Mouse (Mus musculus) embryonic fibroblast, embryonic 13.5 days (primary cell): ENCODE measurements around the gene Heatr4. TPM values are rescaled to one million over a fixed set of nuclear protein-coding genes. Genes with fewer than 3 reads are reported as not detected.
A peak's percentile ranks its signal among the peaks of the same experiment; 100 is the strongest.
"Not testable (repeated sequence)": the region's sequence is repeated elsewhere in the genome, so short reads cannot be mapped to it uniquely, and the experiment has no call there.

Source experiments
- H3K27ac ChIP-seq: 2 replicates; pipeline ENCODE4 v1.5.1; 2012; ENCODE audit warnings: low read length, control low read depth, inconsistent platforms; ENCODE audit not compliant: insufficient read depth
- H3K4me1 ChIP-seq: 2 replicates; pipeline ENCODE4 v1.6.1; 2011; ENCODE audit warnings: low read length; ENCODE audit not compliant: control insufficient read depth, insufficient read depth
- H3K4me3 ChIP-seq: 2 replicates; pipeline ENCODE4 v1.5.1; 2011; ENCODE audit warnings: mild to moderate bottlenecking, control low read depth, low read length; ENCODE audit not compliant: insufficient read depth
- CTCF ChIP-seq: IDR thresholded peaks from 2 replicates; pipeline ENCODE4 v1.5.1; 2011; ENCODE audit warnings: mild to moderate bottlenecking, control low read depth, low read length, moderate library complexity, borderline replicate concordance; ENCODE audit not compliant: insufficient read depth
- POLR2A ChIP-seq: IDR thresholded peaks from 2 replicates; pipeline ENCODE4 v1.6.1; 2011; ENCODE audit warnings: low read depth, mild to moderate bottlenecking, control low read depth, low read length, moderate library complexity
- polyA plus RNA-seq: library from polyadenylated mRNA; stranded (reverse); fragments of >200 nt; gene quantifications from 2 replicates; pipeline ENCODE4 v1.2.4, GENCODE M21; 2011; ENCODE audit warnings: low read depth; ENCODE audit not compliant: missing spikeins, insufficient read length

Gene Heatr4
- polyA plus RNA-seq, 1 experiment = not detected

DNA sequence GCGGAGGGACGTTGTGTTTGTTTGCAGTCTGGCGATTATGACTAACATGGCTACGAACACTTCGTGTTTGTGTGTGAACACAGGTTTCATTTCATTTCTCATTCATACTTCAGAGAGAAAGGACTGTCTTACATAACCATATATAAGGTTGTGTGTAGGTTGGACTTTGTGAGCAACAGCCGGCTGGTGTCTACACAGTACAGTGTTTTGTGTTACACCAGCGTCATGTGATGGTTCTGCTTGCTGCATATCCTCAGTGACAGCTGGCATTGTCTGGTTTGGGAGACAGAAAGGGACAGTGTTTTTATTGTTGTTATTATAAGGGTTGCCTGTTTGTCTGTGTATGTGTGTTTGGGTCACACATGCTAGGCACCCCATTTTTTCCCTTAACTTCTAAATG, 29.0 kb upstream of the Heatr4 start:
- TF ChIP-seq CTCF = no peak
- no peak for TF ChIP-seq POLR2A
- no peak overlapping the region for H3K27ac ChIP-seq

GRCm38 (mm10) chr12:84013130-84013529, 28.5 kb upstream of the Heatr4 start:
- TF ChIP-seq POLR2A (no peak), CTCF (no peak)
- no peaks in the 10 kb centered on the region for H3K4me1 ChIP-seq
- no peak overlapping the region for H3K27ac ChIP-seq
- no peak overlapping the region for H3K4me3 ChIP-seq

More for the DNA sequence above, 29.0 kb upstream of the Heatr4 start:
- no peaks in the 10 kb centered on the region for H3K4me1 ChIP-seq
- H3K4me3 ChIP-seq = no peak overlapping the region

GRCm38 (mm10) chr12:84011251-84012040, 26.8 kb upstream of the Heatr4 start:
- TF ChIP-seq CTCF (no peak), POLR2A (no peak)
- Histone ChIP-seq H3K4me1 (no peaks in the 10 kb centered on the region), H3K4me3 (no peak overlapping the region), H3K27ac (no peak overlapping the region)

DNA sequence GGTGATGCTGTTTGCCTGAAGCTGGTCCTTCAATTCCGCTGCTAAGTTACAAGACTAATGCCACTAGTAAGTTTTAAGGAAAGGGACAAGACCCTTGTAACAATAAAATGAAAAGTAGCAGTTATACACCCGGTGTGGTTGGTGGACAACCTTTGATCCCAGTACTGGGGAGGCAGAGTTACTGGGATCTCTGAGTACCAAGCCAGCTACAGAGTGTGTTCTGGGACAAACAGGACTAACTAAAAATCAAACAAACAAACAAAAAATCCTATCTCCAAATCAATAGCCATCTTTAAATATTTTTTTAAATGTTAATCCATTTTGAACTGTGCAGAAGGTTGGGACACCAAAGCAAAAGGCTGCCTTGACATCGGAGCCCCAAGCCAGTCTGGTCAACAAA, 25.5 kb upstream of the Heatr4 start:
- Histone ChIP-seq H3K27ac (no peak overlapping the region), H3K4me1 (no peaks in the 10 kb centered on the region), H3K4me3 (no peak overlapping the region)
- no peak for TF ChIP-seq POLR2A
- no peak for TF ChIP-seq CTCF

GRCm38 (mm10) chr12:84009171-84009965, 24.7 kb upstream of the Heatr4 start, which contains the start of gene Acot1:
TSS of gene Acot1 (plus strand) at chr12:84009490.
- not testable (repeated sequence) for H3K27ac ChIP-seq, H3K4me1 ChIP-seq
- peak within 1 kb of the TSS; percentile 26 for H3K4me3 ChIP-seq
- peak; percentile 68 for TF ChIP-seq POLR2A

- no peak for TF ChIP-seq CTCF
- no peak for TF ChIP-seq POLR2A
- H3K4me3 ChIP-seq = peak overlapping the region; percentile 26; the same call in 1 of the 2 replicates
- H3K4me1 ChIP-seq = no peaks in the 10 kb centered on the region
- no peak overlapping the region for H3K27ac ChIP-seq
Observed at GRCm38 (mm10) chr12:84008729-84009128, 24.1 kb upstream of the Heatr4 start.

GRCm38 (mm10) chr12:84008251-84008650, 23.6 kb upstream of the Heatr4 start:
- no peak overlapping the region for H3K27ac ChIP-seq
- TF ChIP-seq POLR2A = no peak
- TF ChIP-seq CTCF = no peak

DNA sequence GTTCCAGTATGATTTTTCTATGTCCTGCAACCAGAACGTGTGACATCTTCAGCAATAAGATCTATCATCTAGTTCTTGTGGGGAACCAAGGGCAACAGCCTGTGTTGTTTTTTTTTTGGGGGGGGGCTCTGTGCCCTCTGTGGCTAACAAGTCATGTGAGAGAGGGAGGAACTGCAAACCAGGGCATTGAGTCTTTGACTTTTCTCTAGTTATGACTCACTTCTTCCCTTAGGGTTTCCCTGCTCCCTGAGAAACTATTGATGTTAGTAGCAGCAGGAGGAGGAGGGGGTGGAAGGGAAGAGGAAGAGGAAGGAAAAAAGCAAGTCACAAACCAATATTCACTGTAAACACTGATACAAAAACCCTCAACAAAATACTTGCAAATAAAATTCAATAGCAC, 19.2 kb upstream of the Heatr4 start:
- Histone ChIP-seq H3K4me1 (no peaks in the 10 kb centered on the region), H3K4me3 (no peak overlapping the region), H3K27ac (no peak overlapping the region)
- TF ChIP-seq POLR2A = no peak
- TF ChIP-seq CTCF = no peak

More at GRCm38 (mm10) chr12:84008251-84008650, 23.6 kb upstream of the Heatr4 start:
- H3K4me3 ChIP-seq = no peak overlapping the region
- no peaks in the 10 kb centered on the region for H3K4me1 ChIP-seq

DNA sequence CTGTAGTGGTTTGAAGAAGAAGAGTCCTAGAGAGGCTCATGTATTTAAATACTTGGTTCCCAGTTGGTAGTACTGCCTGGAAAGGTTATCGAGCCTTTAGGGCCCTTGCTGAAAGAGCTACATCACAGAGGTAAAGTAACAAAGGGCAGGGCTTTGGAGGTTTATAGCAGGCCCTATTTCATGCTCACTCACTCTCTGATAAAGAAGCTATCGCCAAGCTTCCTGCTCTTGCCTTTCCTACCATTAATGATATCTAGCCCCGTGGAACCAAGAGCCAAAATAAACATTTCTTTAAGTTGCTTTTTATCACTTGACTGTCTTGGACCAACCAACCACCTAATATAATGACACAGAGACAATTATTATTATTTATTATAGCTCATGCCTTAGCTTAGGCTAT, 15.8 kb upstream of the Heatr4 start:
- TF ChIP-seq POLR2A (no peak), CTCF (no peak)
- no peak overlapping the region for H3K27ac ChIP-seq
- H3K4me1 ChIP-seq = no peaks in the 10 kb centered on the region; the same call in 1 of the 2 replicates
- H3K4me3 ChIP-seq = no peak overlapping the region

- not testable (repeated sequence) for H3K27ac ChIP-seq, H3K4me1 ChIP-seq, H3K4me3 ChIP-seq
Observed at GRCm38 (mm10) chr12:83999237-83999636, 14.6 kb upstream of the Heatr4 start.
